Mouse (Mus musculus) lung, embryonic 16.5 days (tissue): ENCODE results near the gene Pik3r4. TPM values are rescaled to one million over a fixed set of nuclear protein-coding genes. Genes with fewer than 3 reads are reported as not detected.
"Not testable (repeated sequence)": the region's sequence is repeated elsewhere in the genome, so short reads cannot be mapped to it uniquely, and the experiment has no call there.

Experiments used
- ATAC-seq: fragments of 200-750 bp; cut with Nextera tagmentation; 2 replicates; pipeline ENCODE4 v1.8.0; 2017; ENCODE audit warnings: low read depth, mild to moderate bottlenecking, moderate library complexity
- H3K27ac ChIP-seq: fragments of 300-500 bp; sonication (generic); 2 replicates; pipeline ENCODE4 v1.5.1; 2014; ENCODE audit warnings: mild to moderate bottlenecking, control low read depth, low read length
- H3K27me3 ChIP-seq: fragments of 300-500 bp; sonication (generic); 2 replicates; pipeline ENCODE4 v1.6.1; 2014; ENCODE audit warnings: low read depth, low read length, mixed read lengths; ENCODE audit not compliant: control insufficient read depth, insufficient read depth
- H3K36me3 ChIP-seq: fragments of 300-500 bp; sonication (generic); 2 replicates; pipeline ENCODE4 v1.6.1; 2014; ENCODE audit warnings: low read length; ENCODE audit not compliant: control insufficient read depth, insufficient read depth
- H3K4me1 ChIP-seq: fragments of 300-500 bp; sonication (generic); replicated peaks from 2 replicates; pipeline ENCODE4 v1.6.1; 2014; ENCODE audit warnings: low read length, mixed read lengths; ENCODE audit not compliant: control insufficient read depth, insufficient read depth
- H3K4me2 ChIP-seq: fragments of 300-500 bp; sonication (generic); 2 replicates; pipeline ENCODE4 v1.6.1; 2014; ENCODE audit warnings: low read depth, low read length, control low read depth
- H3K4me3 ChIP-seq: fragments of 300-500 bp; sonication (generic); 2 replicates; pipeline ENCODE4 v1.5.1; 2014; ENCODE audit warnings: mild to moderate bottlenecking, low read length, control low read depth
- H3K9ac ChIP-seq: fragments of 300-500 bp; sonication (generic); 2 replicates; pipeline ENCODE4 v1.6.1; 2014; ENCODE audit warnings: low read length, control low read depth
- H3K9me3 ChIP-seq: fragments of 300-500 bp; sonication (generic); 2 replicates; pipeline ENCODE4 v1.6.1; 2016; ENCODE audit warnings: low read length; ENCODE audit not compliant: control insufficient read depth
- WGBS: fragments of 180-500 bp; shearing (Covaris S2); extraction: QIAGEN DNeasy Blood & Tissue Kit; methylation state at CpG from one replicate; pipeline ENCODE4 v1.1.7; 2014; 5-methylcytosine and 5-hydroxymethylcytosine counted together
- polyA plus RNA-seq: library from polyadenylated mRNA; unstranded; fragments of >200 nt; fragmentation: Nextera tagmentation; extraction: Ambion mirVana; gene quantifications from 2 replicates; pipeline ENCODE4 v1.2.1, GENCODE M21; 2015

Pik3r4 gene
- polyA plus RNA-seq, result 19.8 and 20.0 TPM in 2 replicates

- Histone ChIP-seq H3K36me3 (0 out of 2 replicates have a peak, but pooled peaks cover 6% of the 10 kb centered on the region), H3K4me2 (peak within 1 kb of the TSS; percentile 79), H3K4me3 (peak within 1 kb of the TSS; percentile 95), H3K4me1 (peaks cover 5% of the 10 kb centered on the region; the same call in 1 of the 2 replicates), H3K27ac (peak within 1 kb of the TSS; percentile 57; the same call in 1 of the 2 replicates), H3K27me3 (no peaks in the 10 kb centered on the region), H3K9ac (peak within 1 kb of the TSS; percentile 93), H3K9me3 (no peaks in the 10 kb centered on the region)
- ATAC-seq, result peak; percentile 95
- 5% methylated on average over 37 of the region's 37 CpGs for WGBS
Measured at GRCm38 (mm10) chr9:105642460-105643371, at the start of gene Pik3r4. Gene Pik3r4, plus strand, starts transcription at chr9:105642978.

GRCm38 (mm10) chr9:105598906-105599305 is 43.9 kb upstream of the Pik3r4 start:
- ATAC-seq, result no peak
- no peaks in the 10 kb centered on the region for H3K9me3 ChIP-seq
- H3K4me3 ChIP-seq, result no peak overlapping the region
- H3K27me3 ChIP-seq, result no peaks in the 10 kb centered on the region
- H3K9ac ChIP-seq, result no peak overlapping the region
- no peak overlapping the region for H3K27ac ChIP-seq
- 81% methylated on average over 4 of the region's 4 CpGs for WGBS
- no peak overlapping the region for H3K4me2 ChIP-seq
- no peaks in the 10 kb centered on the region for H3K36me3 ChIP-seq
- H3K4me1 ChIP-seq, result no peaks in the 10 kb centered on the region

- no peak for ATAC-seq
- Histone ChIP-seq H3K9ac (no peak overlapping the region), H3K9me3 (no peaks in the 10 kb centered on the region), H3K4me1 (no peaks in the 10 kb centered on the region), H3K36me3 (no peaks in the 10 kb centered on the region), H3K4me2 (no peak overlapping the region), H3K27me3 (no peaks in the 10 kb centered on the region), H3K4me3 (no peak overlapping the region), H3K27ac (no peak overlapping the region)
- 71% methylated on average over 15 of the region's 15 CpGs for WGBS
Measured at GRCm38 (mm10) chr9:105611980-105612771, 30.6 kb upstream of the Pik3r4 start.

GRCm38 (mm10) chr9:105612919-105613318 is 29.9 kb upstream of the Pik3r4 start:
- Histone ChIP-seq H3K4me1 (no peaks in the 10 kb centered on the region), H3K9me3 (no peaks in the 10 kb centered on the region), H3K27me3 (no peaks in the 10 kb centered on the region), H3K27ac (no peak overlapping the region), H3K4me2 (no peak overlapping the region), H3K9ac (no peak overlapping the region), H3K36me3 (no peaks in the 10 kb centered on the region), H3K4me3 (no peak overlapping the region)
- 76% methylated on average over 7 of the region's 7 CpGs for WGBS
- no peak for ATAC-seq

GRCm38 (mm10) chr9:105615952-105616351 is 26.8 kb upstream of the Pik3r4 start:
- no peak overlapping the region for H3K4me2 ChIP-seq
- no peak overlapping the region for H3K4me3 ChIP-seq
- no peak overlapping the region for H3K9ac ChIP-seq
- H3K27ac ChIP-seq, result no peak overlapping the region
- no peaks in the 10 kb centered on the region for H3K27me3 ChIP-seq
- 55% methylated on average over 2 of the region's 2 CpGs for whole genome bisulfite sequencing
- no peaks in the 10 kb centered on the region for H3K36me3 ChIP-seq
- H3K9me3 ChIP-seq, result no peaks in the 10 kb centered on the region
- no peaks in the 10 kb centered on the region for H3K4me1 ChIP-seq
- no peak for ATAC-seq

GRCm38 (mm10) chr9:105617274-105617673 is 25.5 kb upstream of the Pik3r4 start:
- not testable (repeated sequence) for H3K9ac ChIP-seq, H3K4me2 ChIP-seq, H3K4me1 ChIP-seq, H3K36me3 ChIP-seq, H3K27me3 ChIP-seq, H3K9me3 ChIP-seq, H3K27ac ChIP-seq, ATAC-seq, H3K4me3 ChIP-seq

- no peak overlapping the region for H3K4me3 ChIP-seq
- no peak for ATAC-seq
- H3K9me3 ChIP-seq, result no peaks in the 10 kb centered on the region
- no peak overlapping the region for H3K9ac ChIP-seq
- H3K4me2 ChIP-seq, result no peak overlapping the region
- no peak overlapping the region for H3K27ac ChIP-seq
- WGBS, result 72% methylated on average over 2 of the region's 2 CpGs
- no peaks in the 10 kb centered on the region for H3K4me1 ChIP-seq
- no peaks in the 10 kb centered on the region for H3K27me3 ChIP-seq
- H3K36me3 ChIP-seq, result no peaks in the 10 kb centered on the region
Measured at GRCm38 (mm10) chr9:105633961-105634360, 8.8 kb upstream of the Pik3r4 start.

- H3K4me3 ChIP-seq, H3K4me1 ChIP-seq, H3K27ac ChIP-seq, H3K9me3 ChIP-seq, H3K4me2 ChIP-seq, H3K27me3 ChIP-seq, H3K36me3 ChIP-seq, ATAC-seq, H3K9ac ChIP-seq: not testable (repeated sequence)
- WGBS, result 75% methylated on average over 6 of the region's 6 CpGs
Measured at GRCm38 (mm10) chr9:105641377-105641776, 1.4 kb upstream of the Pik3r4 start.

- peaks cover 20% of the 10 kb centered on the region for H3K36me3 ChIP-seq
Measured at GRCm38 (mm10) chr9:105656189-105656588, 13.4 kb downstream of the Pik3r4 start.

More at GRCm38 (mm10) chr9:105656189-105656588, 13.4 kb downstream of the Pik3r4 start:
- ATAC-seq, result no peak
- Histone ChIP-seq H3K4me1 (no peaks in the 10 kb centered on the region), H3K4me2 (no peak overlapping the region), H3K9me3 (no peaks in the 10 kb centered on the region), H3K27ac (no peak overlapping the region), H3K4me3 (no peak overlapping the region), H3K27me3 (no peaks in the 10 kb centered on the region), H3K9ac (no peak overlapping the region)
- WGBS, result 72% methylated on average over 2 of the region's 2 CpGs
